Mouse (Mus musculus): ENCODE results near the gene Evx2.

DNA sequence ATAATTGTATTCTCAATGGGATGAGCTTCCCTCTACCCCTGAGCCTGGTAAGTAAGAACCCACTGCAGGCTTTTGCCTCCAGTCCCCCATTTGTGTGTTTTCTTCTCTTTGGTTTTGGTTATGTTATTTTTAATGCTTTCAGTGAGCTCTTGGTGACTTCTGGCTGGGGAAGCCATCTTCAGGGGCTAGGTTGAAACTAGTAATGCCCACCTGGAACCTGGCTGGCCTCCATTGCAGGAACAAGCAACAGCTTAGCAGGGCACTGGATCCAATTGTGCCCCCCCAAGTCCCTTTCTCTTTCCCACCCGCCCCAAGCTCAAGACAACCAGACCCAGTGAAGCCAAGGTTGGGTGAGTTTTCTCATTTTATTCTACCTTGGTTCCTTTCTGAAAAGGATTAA is 36.0 kb upstream of the Evx2 start:
- no peak for TF ChIP-seq CTCF (IDR thresholded peaks at IDR 0.05; ENCODE audit: low read depth, low read length)
- no peak for TF ChIP-seq POLR2A (IDR thresholded peaks at IDR 0.05; ENCODE audit: borderline replicate concordance, low read depth, low read length)
